Mouse (Mus musculus) megakaryocyte, embryonic 14.5 days (primary cell): ENCODE data around the gene Chd4. TPM values are rescaled to one million over a fixed set of nuclear protein-coding genes. Genes with fewer than 3 reads are reported as not detected.
A peak's percentile ranks its signal among the peaks of the same experiment; 100 is the strongest.

ENCODE experiments used
- H3K27me3 ChIP-seq: replicated peaks from 2 replicates; pipeline ENCODE3; 2012; ENCODE audit warnings: inconsistent platforms
- H3K36me3 ChIP-seq: replicated peaks from 2 replicates; pipeline ENCODE3; 2012; ENCODE audit warnings: low read length, inconsistent platforms, mixed read lengths
- H3K4me1 ChIP-seq: 2 replicates; pipeline ENCODE4 v1.6.1; 2012; ENCODE audit warnings: inconsistent platforms
- H3K4me3 ChIP-seq: replicated peaks from 2 replicates; pipeline ENCODE3; 2012; ENCODE audit warnings: moderate library complexity, mild to moderate bottlenecking, inconsistent platforms
- H3K9me3 ChIP-seq: 2 replicates; pipeline ENCODE4 v1.6.1; 2012; ENCODE audit warnings: inconsistent platforms
- FLI1 ChIP-seq: IDR thresholded peaks from 2 replicates; pipeline ENCODE4 v1.6.1; 2012; ENCODE audit warnings: low read length, inconsistent platforms, mixed read lengths
- GATA1 ChIP-seq: IDR thresholded peaks from 3 replicates; pipeline ENCODE4 v1.6.1; 2012; ENCODE audit warnings: mixed read lengths, low read length, inconsistent platforms, borderline replicate concordance
- polyA plus RNA-seq: library from polyadenylated mRNA; stranded (reverse); fragments of >175 nt; gene quantifications from 2 replicates; pipeline ENCODE4 v1.2.3, GENCODE M21; 2012; ENCODE audit warnings: low replicate concordance; ENCODE audit not compliant: insufficient read depth

Gene Chd4
- polyA plus RNA-seq, 1 experiment = 90.6 TPM

- peaks cover 24% of the 10 kb centered on the region for H3K27me3 ChIP-seq
- no peaks in the 10 kb centered on the region for H3K9me3 ChIP-seq
- H3K4me1 ChIP-seq = peaks cover 37% of the 10 kb centered on the region
- H3K4me3 ChIP-seq = peak overlapping the region; percentile 88
- TF ChIP-seq GATA1 (no peak), FLI1 (no peak)
- H3K36me3 ChIP-seq = no peaks in the 10 kb centered on the region
These were observed 23.9 kb upstream of the Chd4 start for GRCm38 (mm10) chr6:125071896-125072279.

GRCm38 (mm10) chr6:125073825-125074224, 22.0 kb upstream of the Chd4 start:
- TF ChIP-seq FLI1 = no peak
- no peak for TF ChIP-seq GATA1
- H3K27me3 ChIP-seq = peaks cover 15% of the 10 kb centered on the region
- H3K4me1 ChIP-seq = peaks cover 32% of the 10 kb centered on the region
- no peak overlapping the region for H3K4me3 ChIP-seq
- H3K9me3 ChIP-seq = no peaks in the 10 kb centered on the region
- H3K36me3 ChIP-seq = no peaks in the 10 kb centered on the region

GRCm38 (mm10) chr6:125081394-125081793, 14.4 kb upstream of the Chd4 start:
- Histone ChIP-seq H3K4me3 (no peak overlapping the region), H3K9me3 (no peaks in the 10 kb centered on the region), H3K36me3 (peaks cover 12% of the 10 kb centered on the region), H3K4me1 (peaks cover 28% of the 10 kb centered on the region), H3K27me3 (peaks cover 2% of the 10 kb centered on the region)
- no peak for TF ChIP-seq FLI1
- TF ChIP-seq GATA1 = no peak

GRCm38 (mm10) chr6:125081797-125082560, 13.8 kb upstream of the Chd4 start:
- Histone ChIP-seq H3K36me3 (peaks cover 12% of the 10 kb centered on the region), H3K4me3 (no peak overlapping the region), H3K9me3 (no peaks in the 10 kb centered on the region), H3K4me1 (peaks cover 28% of the 10 kb centered on the region), H3K27me3 (peaks cover 2% of the 10 kb centered on the region)
- TF ChIP-seq GATA1 (no peak), FLI1 (no peak)

- H3K4me3 ChIP-seq = no peak overlapping the region
- H3K27me3 ChIP-seq = peaks cover 2% of the 10 kb centered on the region
- TF ChIP-seq GATA1 (no peak), FLI1 (no peak)
- peaks cover 12% of the 10 kb centered on the region for H3K36me3 ChIP-seq
- peaks cover 36% of the 10 kb centered on the region for H3K4me1 ChIP-seq
- no peaks in the 10 kb centered on the region for H3K9me3 ChIP-seq
These were observed 12.9 kb upstream of the Chd4 start for GRCm38 (mm10) chr6:125082801-125083386.

GRCm38 (mm10) chr6:125084424-125084823, 11.4 kb upstream of the Chd4 start:
- Histone ChIP-seq H3K4me1 (peaks cover 50% of the 10 kb centered on the region), H3K27me3 (no peaks in the 10 kb centered on the region), H3K36me3 (peaks cover 12% of the 10 kb centered on the region), H3K9me3 (no peaks in the 10 kb centered on the region), H3K4me3 (no peak overlapping the region)
- TF ChIP-seq FLI1 = no peak
- no peak for TF ChIP-seq GATA1

- peaks cover 58% of the 10 kb centered on the region for H3K4me1 ChIP-seq
- no peak overlapping the region for H3K4me3 ChIP-seq
- no peaks in the 10 kb centered on the region for H3K27me3 ChIP-seq
- no peaks in the 10 kb centered on the region for H3K9me3 ChIP-seq
- H3K36me3 ChIP-seq = no peaks in the 10 kb centered on the region
- TF ChIP-seq GATA1 (no peak), FLI1 (no peak)
These were observed 7.8 kb upstream of the Chd4 start for GRCm38 (mm10) chr6:125087937-125088336.

GRCm38 (mm10) chr6:125088561-125089321, 7.0 kb upstream of the Chd4 start:
- Histone ChIP-seq H3K4me3 (peak overlapping the region; percentile 85), H3K36me3 (no peaks in the 10 kb centered on the region), H3K4me1 (peaks cover 63% of the 10 kb centered on the region), H3K9me3 (no peaks in the 10 kb centered on the region), H3K27me3 (no peaks in the 10 kb centered on the region)
- TF ChIP-seq GATA1 (no peak), FLI1 (no peak)

- peak overlapping the region; percentile 85 for H3K4me3 ChIP-seq
- no peaks in the 10 kb centered on the region for H3K9me3 ChIP-seq
- no peak for TF ChIP-seq FLI1
- peaks cover 60% of the 10 kb centered on the region for H3K4me1 ChIP-seq
- no peaks in the 10 kb centered on the region for H3K27me3 ChIP-seq
- no peaks in the 10 kb centered on the region for H3K36me3 ChIP-seq
These were observed 6.1 kb upstream of the Chd4 start for GRCm38 (mm10) chr6:125089521-125090321.
